Mouse (Mus musculus) gastrocnemius, adult 18-20 months (tissue): ENCODE results near the gene Fmnl3. TPM values are rescaled to one million over a fixed set of nuclear protein-coding genes. Genes with fewer than 3 reads are reported as not detected.

ENCODE experiments used
- DNase-seq: peaks from one replicate; pipeline ENCODE4 v3.0.0; 2021; ENCODE audit warnings: low spot score
- total RNA-seq, 2 experiments: library from RNA; stranded (reverse); gene quantifications; 2 replicates each; pipeline ENCODE4 v1.2.3; 2021

Gene Fmnl3
- total RNA-seq, 2 experiments from 2014 or later, result 4.2 to 7.7 TPM

GRCm38 (mm10) chr15:99344148-99344870 is 26.0 kb downstream of the Fmnl3 start:
- peak; percentile 51 for DNase-seq

GRCm38 (mm10) chr15:99343414-99344147 is 26.7 kb downstream of the Fmnl3 start:
- DNase-seq, result peak; percentile 56

- no peak for DNase-seq
Observed at GRCm38 (mm10) chr15:99342194-99342981, 27.9 kb downstream of the Fmnl3 start.

GRCm38 (mm10) chr15:99341102-99341501 is 29.2 kb downstream of the Fmnl3 start:
- DNase-seq, result no peak

- DNase-seq, result no peak
Observed at GRCm38 (mm10) chr15:99339669-99340068, 30.6 kb downstream of the Fmnl3 start.

GRCm38 (mm10) chr15:99338916-99339315 is 31.4 kb downstream of the Fmnl3 start:
- no peak for DNase-seq

GRCm38 (mm10) chr15:99335801-99336320 is 34.4 kb downstream of the Fmnl3 start:
- DNase-seq, result no peak

GRCm38 (mm10) chr15:99334500-99334899 is 35.8 kb downstream of the Fmnl3 start:
- DNase-seq, result no peak

- DNase-seq, result no peak
Observed at GRCm38 (mm10) chr15:99333676-99334065, 36.6 kb downstream of the Fmnl3 start.

- DNase-seq, result peak; percentile 84
Observed at GRCm38 (mm10) chr15:99332921-99333675, 37.2 kb downstream of the Fmnl3 start.

GRCm38 (mm10) chr15:99332111-99332510 is 38.2 kb downstream of the Fmnl3 start:
- DNase-seq, result no peak

GRCm38 (mm10) chr15:99331341-99331740 is 38.9 kb downstream of the Fmnl3 start:
- DNase-seq, result no peak

GRCm38 (mm10) chr15:99330324-99330723 is 40.0 kb downstream of the Fmnl3 start:
- no peak for DNase-seq

GRCm38 (mm10) chr15:99328011-99328410 is 42.3 kb downstream of the Fmnl3 start:
- DNase-seq, result no peak

- no peak for DNase-seq
Observed at GRCm38 (mm10) chr15:99326959-99327358, 43.3 kb downstream of the Fmnl3 start.

GRCm38 (mm10) chr15:99326407-99326806 is 43.9 kb downstream of the Fmnl3 start:
- no peak for DNase-seq

- no peak for DNase-seq
Observed at GRCm38 (mm10) chr15:99325598-99325997, 44.7 kb downstream of the Fmnl3 start.

GRCm38 (mm10) chr15:99324151-99324550 is 46.1 kb downstream of the Fmnl3 start:
- DNase-seq, result no peak

GRCm38 (mm10) chr15:99320978-99321377 is 49.3 kb downstream of the Fmnl3 start:
- DNase-seq, result peak; percentile 19

- no peak for DNase-seq
Observed at GRCm38 (mm10) chr15:99320168-99320674, 50.1 kb downstream of the Fmnl3 start.

GRCm38 (mm10) chr15:99319411-99319871 is 50.8 kb downstream of the Fmnl3 start:
- peak; percentile 28 for DNase-seq
